Mouse (Mus musculus): ENCODE data around the gene Arhgap30.

The Arhgap30 gene

DNA sequence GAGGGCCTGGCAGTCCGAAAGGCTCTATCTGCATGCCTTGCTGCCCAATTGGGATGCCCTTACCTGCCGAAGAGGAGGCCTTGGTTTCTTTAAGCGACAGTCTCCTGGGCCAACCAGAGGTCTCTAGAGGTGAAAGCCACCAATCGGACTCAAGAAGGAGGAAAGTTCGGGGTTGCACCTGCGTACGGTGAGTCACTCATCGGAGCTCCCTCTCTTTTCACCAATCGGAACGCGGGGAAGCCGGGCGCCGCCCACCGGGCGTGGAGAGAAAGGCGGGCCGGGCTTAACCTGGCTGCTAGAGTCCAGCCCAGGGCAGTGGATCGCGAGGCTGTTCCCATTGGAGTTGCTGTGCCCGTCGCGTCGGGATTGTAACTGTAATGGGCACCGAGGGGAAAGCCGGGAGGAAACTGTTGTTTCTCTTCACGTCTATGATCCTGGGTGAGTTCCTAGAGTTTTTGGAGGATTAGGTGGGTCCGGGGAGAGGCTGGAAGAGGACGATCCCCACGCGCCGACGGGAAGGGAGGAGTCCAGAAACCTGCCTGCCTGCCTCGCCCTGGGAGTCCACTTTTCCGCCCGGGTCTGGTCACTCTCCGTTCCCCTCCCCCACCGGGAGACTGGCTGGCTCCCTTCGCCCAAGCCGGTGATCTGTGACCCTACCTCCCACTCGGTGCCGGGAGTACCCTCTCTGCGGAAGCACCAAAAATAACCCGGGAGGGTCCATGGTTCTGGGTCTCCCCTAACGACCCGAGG lies 48.7 kb downstream of the Arhgap30 start, which contains the start of gene F11r:
F11r (plus strand) TSS at position 272 of the 750 bp plus-strand sequence.
- peak; percentile 68 for DNase-seq

DNA sequence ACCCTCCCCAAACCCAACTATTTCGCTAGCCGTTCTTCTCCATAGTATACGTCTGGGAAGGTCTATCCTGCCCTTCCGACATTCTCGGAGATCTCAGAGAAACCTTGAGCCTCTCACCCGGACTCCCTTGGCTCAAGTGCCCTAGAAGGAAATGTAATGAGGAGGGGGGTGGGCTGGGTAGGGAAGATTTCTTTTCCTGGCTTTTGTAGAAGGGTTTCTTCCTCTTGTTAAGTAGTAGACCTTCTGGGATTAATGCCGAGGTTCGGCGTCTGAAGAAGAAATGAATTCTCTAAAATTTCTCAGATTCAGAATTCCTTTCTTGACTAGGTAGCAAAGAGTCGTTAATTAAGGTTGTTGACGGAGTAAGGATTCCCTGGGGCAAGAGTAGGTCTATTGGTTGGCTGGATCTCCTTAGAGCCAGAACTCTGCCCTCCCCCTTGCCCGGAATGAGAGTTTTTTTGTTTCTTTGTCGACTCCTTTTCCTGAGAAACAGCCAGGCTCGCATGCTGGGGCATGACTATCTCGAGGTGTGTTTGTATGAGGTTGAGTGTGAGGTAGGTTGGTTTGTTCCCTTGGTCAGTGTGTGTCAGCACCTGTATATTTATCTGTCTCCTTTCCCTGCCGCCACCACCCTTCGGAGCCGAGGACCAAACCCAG lies 49.4 kb downstream of the Arhgap30 start:
- DNase-seq, result peak; percentile 10

DNA sequence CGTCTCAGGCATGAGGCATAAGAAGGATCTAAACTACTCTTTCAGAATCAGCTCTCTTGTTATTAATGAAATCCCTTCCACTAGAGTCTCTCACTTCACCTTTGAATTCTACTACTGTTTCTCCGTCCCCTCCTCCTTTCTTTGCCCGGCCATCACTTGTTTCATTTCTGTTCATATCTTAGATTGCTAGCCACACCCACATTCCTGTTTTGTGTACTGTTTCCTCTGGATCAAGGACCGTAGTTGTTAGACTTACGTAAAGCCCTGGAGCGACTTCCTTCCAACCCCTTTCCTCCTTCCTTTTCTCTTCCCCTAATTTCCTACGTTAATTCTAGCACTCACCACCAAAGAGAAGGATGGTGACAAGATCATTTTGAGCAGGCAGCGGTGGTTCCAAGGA lies 50.3 kb downstream of the Arhgap30 start:
- no peak for DNase-seq

DNA sequence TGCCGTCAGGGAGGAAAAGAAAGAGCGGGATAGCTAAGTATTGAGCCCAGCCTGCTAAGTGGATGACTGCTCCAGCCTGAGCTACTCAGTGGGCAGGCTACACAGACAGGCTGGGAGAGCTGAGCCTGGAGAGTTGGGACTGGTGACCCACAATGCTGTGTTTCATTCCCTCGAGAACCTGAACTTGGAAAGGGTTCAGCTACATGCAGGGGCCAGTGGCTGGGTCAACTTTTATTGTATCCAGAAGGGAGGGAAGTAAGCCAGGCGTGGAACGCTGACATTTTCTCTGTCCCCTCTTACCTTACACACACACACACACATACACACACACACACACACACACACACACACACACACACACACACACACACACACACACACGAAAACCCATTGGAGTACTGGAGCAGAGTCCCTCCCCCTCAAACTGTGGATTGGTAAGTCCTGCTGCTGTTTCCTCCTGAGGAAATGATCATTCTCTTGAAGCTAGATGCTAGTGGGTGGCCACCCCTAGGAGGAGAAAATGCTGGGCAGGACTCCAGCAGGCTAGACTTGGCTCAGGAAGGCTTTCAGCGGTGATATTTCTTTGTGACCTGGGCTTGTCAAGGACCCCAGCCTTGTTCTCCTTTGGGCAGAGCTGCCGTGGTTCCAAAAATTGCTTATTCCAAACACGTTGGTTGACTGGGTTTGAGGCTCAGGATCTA lies 51.4 kb downstream of the Arhgap30 start:
- no peak for DNase-seq

DNA sequence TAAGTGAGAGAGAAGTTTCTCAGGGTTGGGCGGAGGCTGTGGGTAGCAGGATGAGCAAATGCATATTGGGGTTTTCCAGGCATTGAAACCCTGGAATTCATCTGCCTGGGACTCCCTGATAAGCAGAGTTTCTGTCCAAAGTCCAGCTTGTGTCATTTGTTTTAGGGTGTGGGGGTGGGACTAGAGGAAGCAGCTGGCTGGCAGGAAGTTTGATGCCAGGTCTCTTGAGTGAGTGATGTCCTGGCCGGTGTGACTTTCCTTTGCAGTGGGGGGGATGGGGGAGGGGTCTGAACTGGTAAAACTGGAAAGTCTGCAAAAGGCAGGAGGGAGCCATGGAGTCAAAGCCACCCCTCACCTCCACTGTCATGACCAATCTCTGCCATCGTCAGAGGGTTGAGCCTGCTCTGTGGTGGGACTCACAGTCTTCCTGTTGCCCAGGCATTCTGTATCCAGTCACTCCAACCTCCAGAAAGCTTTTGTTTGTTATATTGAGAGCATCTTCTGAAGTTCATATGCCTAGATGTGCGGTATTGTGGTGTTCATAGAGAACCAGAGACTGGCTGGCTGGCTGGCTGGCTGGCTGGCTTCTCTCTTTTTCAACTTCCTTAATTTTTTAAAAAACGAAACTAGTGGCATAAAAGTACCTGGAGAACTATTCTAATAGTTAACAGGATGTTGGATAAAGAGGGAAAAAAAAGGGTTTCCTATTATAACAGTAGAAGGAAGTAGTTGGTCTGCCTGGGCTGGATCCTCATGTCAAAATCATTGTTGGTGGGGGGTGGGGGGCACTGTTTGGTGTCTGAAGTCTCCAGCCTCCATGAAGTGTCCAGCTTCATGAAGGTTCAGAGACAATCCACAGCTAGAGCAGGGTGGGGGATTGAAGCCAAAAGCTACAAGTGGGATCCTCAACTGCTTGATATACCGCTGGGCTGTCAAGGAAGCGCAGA lies 53.0 kb downstream of the Arhgap30 start:
- DNase-seq, result no peak

DNA sequence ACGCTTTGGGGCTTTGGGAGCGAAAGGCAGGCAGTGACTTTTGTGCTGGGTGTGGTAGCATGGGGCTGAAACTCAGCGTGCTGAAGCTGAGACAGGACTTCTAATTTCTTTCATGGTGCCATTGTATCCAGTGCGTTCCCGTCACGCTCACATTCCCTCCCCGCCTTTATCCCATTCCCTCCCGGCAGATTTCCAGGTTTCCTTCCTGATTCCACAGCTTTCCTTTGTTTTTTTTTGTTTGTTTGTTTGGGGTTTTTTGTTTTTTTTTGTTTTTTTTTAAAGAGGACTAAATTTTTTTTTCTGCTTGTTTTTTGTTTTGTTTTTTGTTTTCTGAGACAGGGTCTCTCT lies 53.6 kb downstream of the Arhgap30 start:
- no peak for DNase-seq

DNA sequence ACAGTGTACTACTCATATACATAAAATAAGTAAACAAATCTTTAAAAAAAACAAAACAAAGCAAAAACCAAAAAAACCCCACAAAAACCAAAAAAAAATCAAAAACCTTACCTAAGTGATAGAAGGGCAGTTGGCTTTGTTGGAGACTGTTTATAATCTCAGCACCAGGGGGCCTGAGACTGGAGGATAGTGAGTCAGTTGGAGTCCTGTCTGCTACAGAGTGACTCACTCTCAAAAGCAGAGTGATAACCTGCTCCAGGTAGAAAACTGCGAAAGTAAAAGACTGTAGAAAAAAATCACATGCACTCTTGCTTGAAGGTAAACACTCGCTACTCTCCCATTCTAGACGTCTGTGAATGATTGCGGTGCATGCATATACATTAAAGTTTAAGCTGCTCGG lies 56.3 kb downstream of the Arhgap30 start:
- no peak for DNase-seq

DNA sequence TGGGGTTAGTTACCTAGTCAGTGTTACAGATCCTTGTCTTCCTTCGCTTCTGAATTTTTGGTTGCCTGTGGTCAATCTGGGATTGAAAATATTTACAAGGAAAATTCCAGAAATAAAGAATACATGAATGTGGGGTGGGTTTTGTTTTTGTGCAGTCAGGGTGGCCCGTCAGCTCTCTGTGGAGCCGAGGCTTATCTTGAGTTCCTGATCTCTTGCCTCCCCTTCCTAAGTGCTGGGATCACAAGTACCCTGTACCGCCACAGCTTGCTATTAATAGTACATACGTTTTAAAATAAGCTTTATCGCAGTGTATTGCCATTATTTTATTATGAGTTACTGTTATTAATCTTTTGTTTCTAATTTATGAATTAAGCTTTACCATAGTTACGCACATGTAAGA lies 58.1 kb downstream of the Arhgap30 start:
- no peak for DNase-seq

DNA sequence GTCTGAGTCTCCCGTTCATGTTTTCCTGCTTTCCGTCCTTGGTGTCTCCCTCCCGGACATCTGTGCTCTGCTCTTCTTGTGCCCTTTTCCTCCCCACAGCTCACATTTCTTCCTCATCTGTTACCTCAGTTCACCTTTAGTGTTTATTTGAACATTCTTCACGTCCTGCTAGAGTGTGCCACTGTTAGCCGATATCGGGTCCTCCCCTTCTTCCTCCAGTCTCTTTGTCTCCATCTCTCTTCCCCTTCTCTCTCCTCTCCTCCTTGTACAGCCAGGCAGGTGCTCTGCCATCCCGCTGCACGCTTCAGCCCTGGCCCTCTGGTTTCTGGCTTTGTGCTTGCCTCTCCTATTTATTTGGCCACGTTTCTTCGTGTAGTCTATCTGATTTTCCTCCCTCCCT lies 58.9 kb downstream of the Arhgap30 start:
- no peak for DNase-seq

DNA sequence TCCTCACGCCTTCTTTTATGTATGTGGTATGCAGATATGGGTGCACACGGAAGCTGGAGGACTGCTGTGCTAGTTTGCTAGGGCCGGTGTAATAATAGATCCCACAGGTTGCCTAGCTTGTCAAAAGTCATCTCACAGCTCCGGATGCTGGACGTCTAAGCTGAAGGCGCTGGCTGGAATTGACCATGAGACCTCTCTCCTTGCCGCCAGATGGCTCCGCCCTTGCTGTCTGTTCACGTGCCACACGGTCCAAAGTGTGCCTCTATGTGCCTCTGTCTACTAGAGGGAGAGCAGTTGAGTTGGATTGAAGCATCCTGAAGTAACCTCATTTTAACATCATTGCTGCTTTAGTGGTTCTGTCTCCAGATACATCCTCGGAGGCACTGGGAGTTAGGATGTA lies 61.3 kb downstream of the Arhgap30 start:
- peak; percentile 39 for DNase-seq

DNA sequence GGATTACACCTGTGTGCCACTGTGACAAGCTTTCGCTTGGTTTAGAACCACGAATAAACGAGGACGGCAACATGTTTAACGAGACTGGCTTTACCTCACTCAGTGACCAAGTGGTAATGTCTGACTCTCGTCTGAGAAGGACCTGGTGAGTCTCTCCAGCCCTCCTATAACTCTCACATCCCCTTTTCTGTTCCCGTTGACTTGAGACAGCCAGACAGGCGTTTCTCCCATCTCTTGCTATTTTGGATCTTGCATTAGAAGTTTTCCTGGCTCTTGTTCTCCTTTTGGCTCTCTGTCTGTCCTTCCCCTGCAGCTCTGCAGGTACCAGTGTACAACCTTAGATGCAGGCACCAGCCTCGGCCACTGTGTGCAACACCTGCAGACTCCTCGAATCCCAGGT lies 62.2 kb downstream of the Arhgap30 start:
- no peak for DNase-seq

DNA sequence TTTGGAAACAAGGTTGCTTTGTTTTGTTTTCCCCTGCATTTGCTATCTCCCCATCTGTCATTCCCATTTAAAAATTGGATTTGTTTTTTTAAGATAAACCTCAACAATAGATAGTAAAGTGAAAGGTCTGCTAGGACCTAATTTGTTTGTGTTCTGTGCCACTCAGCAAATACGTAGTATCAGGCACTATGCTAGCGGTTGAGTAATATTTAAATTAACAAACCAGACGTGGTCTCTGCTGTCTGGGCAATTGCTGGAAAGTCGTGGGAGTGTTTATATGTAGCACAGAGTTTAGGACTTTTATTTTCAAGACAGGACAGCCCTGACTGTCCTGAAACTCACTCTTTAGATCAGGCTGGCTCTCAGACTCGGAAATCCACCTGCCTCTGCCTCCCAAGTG lies 63.8 kb downstream of the Arhgap30 start:
- DNase-seq, result no peak

DNA sequence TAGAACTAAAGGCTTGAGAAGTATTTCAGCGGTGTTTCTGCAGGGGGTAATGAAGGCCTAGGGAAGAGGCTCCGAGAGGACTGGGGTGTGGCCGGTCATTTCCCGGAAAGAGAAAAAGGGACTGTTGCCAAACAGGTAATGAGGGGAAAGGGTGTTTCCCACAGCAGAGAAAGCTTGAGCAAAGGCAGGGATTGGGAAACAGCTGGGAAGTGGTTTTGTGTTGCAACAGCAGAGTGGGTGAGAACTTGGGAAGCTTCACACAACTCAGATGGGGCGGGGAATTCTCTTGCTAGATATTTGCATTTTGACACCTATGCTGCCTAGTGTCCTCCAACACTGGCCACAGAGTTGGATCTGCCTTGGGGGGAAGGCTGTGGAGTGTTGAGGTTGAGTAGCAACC lies 64.2 kb downstream of the Arhgap30 start:
- no peak for DNase-seq

DNA sequence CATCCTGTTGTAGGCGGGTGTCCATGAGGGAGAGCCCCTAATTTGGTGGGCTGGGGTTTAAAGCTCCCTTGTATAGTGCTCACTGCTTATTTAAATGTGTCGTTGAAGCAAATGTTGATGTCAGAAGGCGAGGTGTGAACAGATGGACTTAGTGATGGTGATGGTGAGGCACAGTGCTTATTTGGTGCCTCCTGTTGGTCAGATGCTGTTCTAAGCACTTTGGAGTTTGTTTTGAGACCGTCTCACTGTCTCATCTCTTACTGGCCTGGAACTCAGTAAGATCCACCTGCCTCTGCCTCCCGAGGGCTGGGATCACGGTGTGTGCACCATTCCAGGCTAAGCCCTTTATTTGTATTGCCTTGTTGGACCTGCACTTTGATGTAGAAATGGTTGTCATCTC lies 66.2 kb downstream of the Arhgap30 start:
- DNase-seq, result no peak

DNA sequence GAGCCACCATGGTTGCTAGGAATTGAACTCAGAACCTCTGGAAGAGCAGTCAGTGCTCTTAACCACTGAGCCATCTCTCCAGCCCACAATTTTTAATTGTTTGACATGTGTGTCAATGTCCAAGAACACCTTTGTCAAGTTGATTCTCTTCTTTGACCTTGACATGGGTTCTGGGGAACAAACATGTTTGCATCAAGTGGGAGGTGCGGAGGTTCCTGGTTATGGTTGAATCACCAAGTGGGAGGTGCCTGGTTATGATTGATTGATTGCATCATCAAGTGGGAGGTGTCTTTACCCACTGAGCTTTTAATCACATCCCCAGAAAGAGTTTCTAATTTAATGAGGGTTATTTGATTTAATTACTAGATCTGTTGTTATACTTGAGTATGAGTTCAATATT lies 68.8 kb downstream of the Arhgap30 start:
- DNase-seq, result no peak

DNA sequence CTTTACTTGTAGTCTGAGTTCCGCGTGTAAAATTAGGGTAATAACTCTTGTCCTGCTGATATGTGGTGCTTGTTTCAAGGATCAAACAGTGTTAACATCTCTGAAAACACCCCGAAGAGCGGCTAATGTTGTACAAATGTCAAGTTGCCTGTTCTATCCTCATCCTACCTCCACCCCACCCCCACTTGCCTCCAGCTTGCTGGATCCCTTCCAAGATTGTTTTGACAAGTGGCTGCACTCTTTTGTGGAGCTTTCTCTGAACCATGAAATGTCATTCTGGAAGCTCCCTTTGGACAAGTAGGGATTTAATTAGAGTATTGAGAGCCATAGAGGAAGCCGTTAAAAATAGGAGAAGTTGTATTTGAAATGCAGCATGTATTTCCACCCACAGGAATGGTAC lies 71.0 kb downstream of the Arhgap30 start:
- peak; percentile 81 for DNase-seq

All from retina, postnatal 1 day (tissue).